Mouse (Mus musculus) CH12.LX (cell line): ENCODE results near the gene Noto. TPM values are rescaled to one million over a fixed set of nuclear protein-coding genes. Genes with fewer than 3 reads are reported as not detected.
A peak's percentile ranks its signal among the peaks of the same experiment; 100 is the strongest.

ENCODE experiments used
- DNase-seq: peaks from one replicate; pipeline ENCODE4 v3.0.0-alpha.2; 2013; ENCODE audit errors: extremely low read depth
- H3K27ac ChIP-seq: 2 replicates; pipeline ENCODE4 v1.5.1; 2012; ENCODE audit warnings: low read depth, mild to moderate bottlenecking, control low read depth, moderate library complexity; ENCODE audit not compliant: insufficient read depth
- H3K27me3 ChIP-seq: replicated peaks from 2 replicates; pipeline ENCODE3; 2012; ENCODE audit warnings: inconsistent platforms
- H3K36me3 ChIP-seq, 2 experiments: replicated peaks in 1 of 2; 2 replicates each; pipeline versions ENCODE3 to v1.6.1; 2012; ENCODE audit warnings: inconsistent platforms in 1 of 2, low read length in 1 of 2, mild to moderate bottlenecking in 1 of 2, mixed read lengths in 1 of 2, moderate library complexity in 1 of 2; ENCODE audit not compliant: control insufficient read depth in 1 of 2, insufficient read depth in 1 of 2
- H3K4me1 ChIP-seq, 2 experiments: 2 replicates each; pipeline ENCODE4 v1.6.1; 2012; ENCODE audit warnings: inconsistent platforms in 1 of 2, moderate library complexity in 1 of 2; ENCODE audit not compliant: insufficient read depth in 2 of 2, control insufficient read depth in 1 of 2
- H3K4me2 ChIP-seq: 2 replicates; pipeline ENCODE4 v1.6.1; 2012; ENCODE audit warnings: low read depth, mild to moderate bottlenecking, control low read depth; ENCODE audit not compliant: poor library complexity, insufficient read depth, severe bottlenecking
- H3K4me3 ChIP-seq, 3 experiments: fragments of 150-350 bp in 1 of 3; sonication (generic) in 1 of 3; replicated peaks in 1 of 3; 2 replicates each; pipeline versions ENCODE3 to v1.5.1; 2011 to 2012; ENCODE audit warnings: low read depth in 2 of 3, low read length in 2 of 3, mild to moderate bottlenecking in 2 of 3, moderate library complexity in 2 of 3, control low read depth in 1 of 3, improper control_type of control experiment in 1 of 3, inconsistent platforms in 1 of 3, mixed read lengths in 1 of 3; ENCODE audit not compliant: poor library complexity in 1 of 3
- H3K79me2 ChIP-seq: replicated peaks from 2 replicates; pipeline ENCODE4 v1.6.1; 2012; ENCODE audit warnings: mild to moderate bottlenecking, moderate library complexity; ENCODE audit not compliant: control insufficient read depth, poor library complexity, insufficient read depth, severe bottlenecking; ENCODE audit errors: extremely low read depth
- H3K9ac ChIP-seq: 2 replicates; pipeline ENCODE4 v1.6.1; 2012; ENCODE audit warnings: low read depth, mild to moderate bottlenecking, control low read depth, moderate library complexity; ENCODE audit not compliant: insufficient read depth
- H3K9me3 ChIP-seq: replicated peaks from 2 replicates; pipeline ENCODE3; 2012; ENCODE audit warnings: low read length, inconsistent platforms, mixed read lengths
- BHLHE40 ChIP-seq: IDR thresholded peaks from 2 replicates; pipeline ENCODE4 v1.6.1; 2011; ENCODE audit warnings: mild to moderate bottlenecking, low read depth, low read length, improper control_type of control experiment
- CHD1 ChIP-seq: IDR thresholded peaks from 2 replicates; pipeline ENCODE4 v1.6.1; 2012; ENCODE audit warnings: low read depth, low read length, improper control_type of control experiment, inconsistent platforms
- CHD2 ChIP-seq: IDR thresholded peaks from 2 replicates; pipeline ENCODE4 v1.6.1; 2011; ENCODE audit warnings: low read length, improper control_type of control experiment
- CTCF ChIP-seq, 2 experiments: IDR thresholded peaks in 1 of 2; conservative IDR thresholded peaks in 1 of 2; 2 replicates each; pipeline ENCODE4 v1.5.1; 2011 to 2012; ENCODE audit warnings: low read depth in 2 of 2, low read length in 2 of 2, improper control_type of control experiment in 1 of 2, inconsistent platforms in 1 of 2, mild to moderate bottlenecking in 1 of 2, moderate library complexity in 1 of 2
- E2F4 ChIP-seq: IDR thresholded peaks from 2 replicates; pipeline ENCODE4 v1.6.1; 2011; ENCODE audit warnings: low read depth, low read length, improper control_type of control experiment; ENCODE audit not compliant: insufficient replicate concordance
- ELF1 ChIP-seq: IDR thresholded peaks from 2 replicates; pipeline ENCODE4 v1.6.1; 2014; ENCODE audit warnings: low read depth, mild to moderate bottlenecking, inconsistent platforms, low read length, improper control_type of control experiment
- HCFC1 ChIP-seq: IDR thresholded peaks from 2 replicates; pipeline ENCODE4 v1.6.1; 2012; ENCODE audit warnings: low read depth, mild to moderate bottlenecking, inconsistent platforms, low read length, improper control_type of control experiment
- JUN ChIP-seq: IDR thresholded peaks from 2 replicates; pipeline ENCODE4 v1.6.1; 2011; ENCODE audit warnings: low read depth, mild to moderate bottlenecking, low read length, improper control_type of control experiment, moderate library complexity; ENCODE audit not compliant: insufficient read depth
- JUND ChIP-seq: conservative IDR thresholded peaks from 2 replicates; pipeline ENCODE4 v1.6.1; 2011; ENCODE audit warnings: low read depth, low read length, improper control_type of control experiment
- KAT2A ChIP-seq: IDR thresholded peaks from 2 replicates; pipeline ENCODE4 v1.6.1; 2012; ENCODE audit warnings: low read length, improper control_type of control experiment, inconsistent platforms; ENCODE audit not compliant: insufficient replicate concordance
- MAFK ChIP-seq: IDR thresholded peaks from 2 replicates; pipeline ENCODE4 v1.6.1; 2011; ENCODE audit warnings: low read length, improper control_type of control experiment; ENCODE audit not compliant: insufficient replicate concordance
- MAX ChIP-seq: IDR thresholded peaks from 2 replicates; pipeline ENCODE4 v1.6.1; 2011; ENCODE audit warnings: low read length, improper control_type of control experiment
- MXI1 ChIP-seq: IDR thresholded peaks from 2 replicates; pipeline ENCODE4 v1.6.1; 2011; ENCODE audit warnings: mild to moderate bottlenecking, low read depth, low read length, improper control_type of control experiment
- MYC ChIP-seq: IDR thresholded peaks from 2 replicates; pipeline ENCODE4 v1.6.1; 2011; ENCODE audit warnings: low read depth, mild to moderate bottlenecking, improper control_type of control experiment, low read length
- NELFE ChIP-seq: IDR thresholded peaks from 2 replicates; pipeline ENCODE4 v1.6.1; 2011; ENCODE audit warnings: low read depth, low read length, improper control_type of control experiment
- NRF1 ChIP-seq: IDR thresholded peaks from 2 replicates; pipeline ENCODE4 v1.6.1; 2014; ENCODE audit warnings: low read depth, mild to moderate bottlenecking, inconsistent platforms, low read length, improper control_type of control experiment, moderate library complexity
- PAX5 ChIP-seq: IDR thresholded peaks from 2 replicates; pipeline ENCODE4 v1.6.1; 2012; ENCODE audit warnings: low read length, inconsistent platforms, mixed read lengths
- POLR2AphosphoS2 ChIP-seq: IDR thresholded peaks from 2 replicates; pipeline ENCODE4 v1.6.1; 2011; ENCODE audit warnings: low read depth, low read length, improper control_type of control experiment
- RAD21 ChIP-seq: IDR thresholded peaks from 2 replicates; pipeline ENCODE4 v1.6.1; 2011; ENCODE audit warnings: low read depth, mild to moderate bottlenecking, low read length, improper control_type of control experiment, moderate library complexity
- RCOR1 ChIP-seq: conservative IDR thresholded peaks from 2 replicates; pipeline ENCODE4 v1.6.1; 2012; ENCODE audit warnings: low read depth, mild to moderate bottlenecking, inconsistent platforms, low read length, improper control_type of control experiment
- SMC3 ChIP-seq: IDR thresholded peaks from 2 replicates; pipeline ENCODE4 v1.6.1; 2011; ENCODE audit warnings: low read depth, low read length, improper control_type of control experiment
- TBP ChIP-seq: conservative IDR thresholded peaks from 2 replicates; pipeline ENCODE4 v1.6.1; 2011; ENCODE audit warnings: low read depth, low read length, improper control_type of control experiment
- UBTF ChIP-seq: IDR thresholded peaks from 2 replicates; pipeline ENCODE4 v1.6.1; 2012; ENCODE audit warnings: low read depth, mild to moderate bottlenecking, inconsistent platforms, low read length, improper control_type of control experiment, moderate library complexity
- USF1 ChIP-seq: IDR thresholded peaks from 2 replicates; pipeline ENCODE4 v1.6.1; 2014; ENCODE audit warnings: low read depth, mild to moderate bottlenecking, inconsistent platforms, low read length, improper control_type of control experiment
- ZC3H11A ChIP-seq: IDR thresholded peaks from 2 replicates; pipeline ENCODE4 v1.6.1; 2012; ENCODE audit warnings: low read depth, mild to moderate bottlenecking, inconsistent platforms, low read length, improper control_type of control experiment
- ZKSCAN1 ChIP-seq: IDR thresholded peaks from 2 replicates; pipeline ENCODE4 v1.6.1; 2012; ENCODE audit warnings: low read depth, inconsistent platforms, low read length, improper control_type of control experiment, borderline replicate concordance
- ZMIZ1 ChIP-seq: IDR thresholded peaks from 2 replicates; pipeline ENCODE4 v1.6.1; 2012; ENCODE audit warnings: low read depth, mild to moderate bottlenecking, inconsistent platforms, low read length, improper control_type of control experiment
- ZNF384 ChIP-seq: IDR thresholded peaks from 2 replicates; pipeline ENCODE4 v1.6.1; 2012; ENCODE audit warnings: low read depth, low read length, improper control_type of control experiment, inconsistent platforms
- dilution Hi-C: fragments of 300-500 bp; cut with MboI; formaldehyde crosslinking; loops from 2 replicates; pipeline ENCODE4 v1.14.3; 2020; ENCODE audit warnings: low sequenced_read_pairs; ENCODE audit not compliant: extremely low pct_unique_long_range_greater_than_20kb, extremely low pct_ligation_motif_present
- in situ Hi-C: fragments of 300-500 bp; cut with MboI; formaldehyde crosslinking; loops from 3 replicates; pipeline ENCODE4 v1.14.3; 2019; ENCODE audit warnings: low sequenced_read_pairs, low pct_ligation_motif_present, low pct_unique_long_range_greater_than_20kb, mixed read lengths
- polyA plus RNA-seq: library from polyadenylated mRNA; unstranded; fragments of >175 nt; gene quantifications from 2 replicates; pipeline ENCODE4 v1.2.1, GENCODE M21; 2012; ENCODE audit warnings: low read depth; ENCODE audit not compliant: insufficient read length
- total RNA-seq, 2 experiments: library from RNA; depleted of rRNA; stranded (reverse); fragments of 300-350 nt in 1 of 2; fragments of >200 nt in 1 of 2; gene quantifications; 2 replicates each; pipeline ENCODE4 v1.2.3; 2012 to 2014

The Noto gene
- total and polyA plus RNA-seq, 3 experiments = not detected

- Histone ChIP-seq H3K9me3 (no peaks in the 10 kb centered on the region), H3K36me3 (no peaks in the 10 kb centered on the region), H3K9ac (no peak overlapping the region), H3K4me3 (no peak overlapping the region), H3K4me1 (peaks cover 3 to 21% of the 10 kb centered on the region in 2 experiments), H3K79me2 (no peaks in the 10 kb centered on the region), H3K27me3 (peaks cover 57% of the 10 kb centered on the region), H3K27ac (no peak overlapping the region), H3K4me2 (no peak overlapping the region)
- TF ChIP-seq NELFE (no peak), POLR2AphosphoS2 (no peak), RCOR1 (no peak), USF1 (no peak), CHD1 (no peak), UBTF (no peak), CTCF (conservative IDR thresholded peaks at IDR 0.05 in 1 of 2, IDR thresholded peaks at IDR 0.05 in 1 of 2; ENCODE audit: low read depth in 2 of 2, low read length in 2 of 2) (no peak), ZMIZ1 (no peak), ZC3H11A (no peak), CHD2 (no peak), MXI1 (no peak), JUND (no peak)
- dilution Hi-C loops = no loop called here
- in situ Hi-C loops = no loop called here
- no peak for DNase-seq
Observed at GRCm38 (mm10) chr6:85378629-85379028, 45.1 kb upstream of the Noto start.

GRCm38 (mm10) chr6:85380201-85380900 lies 43.3 kb upstream of the Noto start:
- no peaks in the 10 kb centered on the region for H3K79me2 ChIP-seq
- no peak overlapping the region for H3K9ac ChIP-seq
- in situ Hi-C loops (no loop called here), dilution Hi-C loops (no loop called here)
- peaks cover 46% of the 10 kb centered on the region for H3K27me3 ChIP-seq
- H3K4me3 ChIP-seq = no peak overlapping the region
- peaks cover 3% of the 10 kb centered on the region for H3K9me3 ChIP-seq
- TF ChIP-seq UBTF = no peak
- no peak for TF ChIP-seq ZC3H11A
- TF ChIP-seq RAD21 = no peak; the same call in 1 of the 2 replicates
- TF ChIP-seq HCFC1 = no peak
- TF ChIP-seq ZMIZ1 = no peak
- peak; percentile 49 for TF ChIP-seq SMC3
- TF ChIP-seq E2F4 = no peak
- no peak for TF ChIP-seq MAFK
- TF ChIP-seq NELFE = no peak
- no peak for TF ChIP-seq USF1
- TF ChIP-seq NRF1 = no peak
- 0 out of 2 replicates have a peak, but pooled peaks have one; percentile 32 for TF ChIP-seq ZNF384
- TF ChIP-seq JUN = no peak
- no peak for TF ChIP-seq PAX5
- peak; percentile 29 to 65; a peak in 2 of 4 replicates for TF ChIP-seq CTCF (conservative IDR thresholded peaks at IDR 0.05 in 1 of 2, IDR thresholded peaks at IDR 0.05 in 1 of 2; ENCODE audit: low read depth in 2 of 2, low read length in 2 of 2)
- no peak for TF ChIP-seq TBP
- no peak for TF ChIP-seq MYC
- no peak for TF ChIP-seq JUND
- TF ChIP-seq ELF1 = no peak
- no peak for TF ChIP-seq KAT2A
- no peak for TF ChIP-seq MAX
- TF ChIP-seq ZKSCAN1 = no peak
- no peak for TF ChIP-seq CHD1
- TF ChIP-seq BHLHE40 = no peak
- no peak overlapping the region for H3K4me2 ChIP-seq
- no peak overlapping the region for H3K27ac ChIP-seq
- peaks cover 0 to 13% of the 10 kb centered on the region in 2 experiments; a peak in 3 of 4 replicates for H3K4me1 ChIP-seq
- peak; percentile 56 for DNase-seq
- H3K36me3 ChIP-seq = no peaks in the 10 kb centered on the region
